Mouse (Mus musculus): ENCODE results near the gene Tet2.

Gene Tet2

DNA sequence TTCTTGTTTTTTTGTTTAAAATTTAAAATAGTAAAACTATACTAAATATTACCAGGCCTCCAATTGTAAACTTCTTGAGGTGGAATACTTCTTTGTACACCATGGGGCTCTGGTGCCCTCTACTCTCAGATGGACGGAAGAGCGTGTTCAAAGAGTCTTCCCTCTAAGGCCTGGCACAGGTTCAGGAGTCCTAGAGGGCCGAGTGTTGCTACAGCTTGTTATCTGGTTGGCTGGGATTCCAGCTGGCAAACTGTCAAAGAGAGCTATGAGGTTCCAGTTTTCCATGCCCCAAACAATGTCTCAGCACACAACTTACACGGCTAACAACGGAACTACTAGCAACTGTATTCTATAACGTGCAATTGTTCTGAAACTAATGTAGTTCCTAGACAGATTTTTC, 28.8 kb downstream of the Tet2 start:
- no peak for DNase-seq

DNA sequence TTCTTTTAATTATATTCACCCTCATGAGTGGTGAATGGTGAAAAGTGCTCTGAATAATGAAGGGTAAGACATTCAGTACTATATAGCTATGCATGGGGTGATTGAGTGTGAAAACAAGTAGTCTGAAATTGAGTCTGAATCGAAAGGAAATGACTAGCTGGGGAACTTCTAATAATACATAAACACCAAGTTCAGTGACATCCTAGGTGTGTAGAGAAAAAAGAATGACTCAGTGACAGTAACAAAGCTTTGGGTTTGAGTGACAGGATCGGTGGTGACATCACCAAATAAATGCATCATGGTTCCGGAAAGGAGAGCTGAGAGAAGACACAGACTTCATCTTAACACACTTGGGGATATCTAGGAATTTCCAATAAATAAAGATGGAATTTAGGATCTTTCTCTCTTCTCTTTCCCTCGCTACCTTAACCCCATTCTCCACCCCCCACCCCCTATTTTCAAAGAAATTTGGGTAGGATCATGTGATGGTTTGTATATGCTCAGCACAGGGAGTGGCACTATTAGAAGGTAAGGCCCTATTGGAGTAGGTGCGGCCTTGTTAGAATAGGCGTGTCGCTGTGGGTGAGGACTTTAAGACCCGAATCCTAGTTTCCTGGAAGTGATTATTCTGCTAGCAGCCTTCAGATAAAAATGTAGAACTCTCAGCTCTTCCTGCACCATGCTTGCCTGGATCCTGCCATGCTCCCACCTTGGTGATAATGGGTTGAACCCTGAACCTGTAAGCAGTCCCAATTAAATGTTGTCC, 29.6 kb downstream of the Tet2 start:
- no peak for DNase-seq

GRCm38 (mm10) chr3:133514290-133514689, 30.6 kb downstream of the Tet2 start:
- no peak for DNase-seq

DNA sequence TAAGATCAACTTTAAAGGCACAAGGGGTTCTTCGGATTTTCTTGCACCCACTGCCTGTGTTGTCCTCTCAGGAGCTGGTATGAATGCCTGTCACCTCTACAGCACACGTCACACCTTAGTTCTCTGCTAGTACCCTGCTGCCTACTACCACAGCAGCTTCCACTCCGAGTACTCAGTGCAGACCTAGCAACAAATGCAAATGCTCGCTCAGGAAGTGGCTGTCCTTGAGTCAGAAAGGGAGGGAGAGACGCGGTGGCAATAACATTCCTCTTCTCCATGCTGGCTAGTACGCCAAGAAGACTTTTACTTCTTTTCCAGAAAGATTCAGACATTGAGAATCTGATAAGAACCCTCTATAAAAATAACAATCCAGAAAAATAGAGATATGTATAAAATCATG, 31.5 kb downstream of the Tet2 start:
- no peak for DNase-seq

GRCm38 (mm10) chr3:133510368-133510767, 34.6 kb downstream of the Tet2 start:
- DNase-seq = no peak

- DNase-seq = no peak
These were observed 35.1 kb downstream of the Tet2 start for GRCm38 (mm10) chr3:133509796-133510195.

DNA sequence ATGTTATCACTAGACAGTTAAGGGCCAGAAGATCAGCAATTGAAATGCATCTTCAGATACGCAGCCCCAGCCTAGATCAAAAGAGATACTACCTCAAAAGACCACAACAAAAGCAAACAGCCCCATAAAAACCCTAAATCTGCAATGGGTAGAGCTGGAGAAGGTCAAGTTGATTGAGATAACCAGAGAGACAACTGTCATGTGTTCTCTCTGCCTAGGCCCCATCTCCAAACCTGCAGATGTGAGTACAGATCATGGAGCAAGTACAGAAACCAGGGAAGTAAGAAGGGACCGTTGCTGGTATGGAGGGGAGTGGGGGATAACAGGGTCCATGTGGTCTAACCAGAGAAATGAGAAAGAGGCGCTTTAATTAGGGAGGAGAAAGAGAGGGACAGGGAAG, 36.1 kb downstream of the Tet2 start:
- DNase-seq = no peak

GRCm38 (mm10) chr3:133506289-133506954, 38.5 kb downstream of the Tet2 start:
- no peak for DNase-seq

DNA sequence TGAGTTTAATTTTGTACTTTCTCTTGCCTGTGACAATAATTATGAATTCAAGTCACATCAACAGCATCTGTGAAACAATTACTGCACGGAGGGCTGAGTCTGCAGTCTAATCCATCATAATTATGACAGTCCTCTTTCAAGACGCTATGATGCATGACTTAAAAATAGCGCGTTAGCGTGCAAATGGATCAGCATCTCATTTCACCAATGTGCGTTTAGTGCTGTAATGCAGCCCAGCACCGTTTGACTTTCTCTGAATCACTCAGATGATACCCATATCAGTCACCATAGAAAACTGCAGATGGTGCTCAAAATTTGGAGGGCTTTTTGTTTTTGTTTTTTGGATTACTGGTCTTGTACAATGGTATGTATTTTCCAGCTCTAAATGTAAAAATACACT, 48.0 kb downstream of the Tet2 start:
- DNase-seq = no peak

- DNase-seq = no peak
These were observed 53.6 kb downstream of the Tet2 start for GRCm38 (mm10) chr3:133491370-133491769.

- no peak for DNase-seq
These were observed 56.8 kb downstream of the Tet2 start for GRCm38 (mm10) chr3:133488022-133488725.

- DNase-seq = no peak
These were observed 62.1 kb downstream of the Tet2 start for GRCm38 (mm10) chr3:133482887-133483286.

- DNase-seq = no peak
These were observed 66.0 kb downstream of the Tet2 start for GRCm38 (mm10) chr3:133478987-133479386.

DNA sequence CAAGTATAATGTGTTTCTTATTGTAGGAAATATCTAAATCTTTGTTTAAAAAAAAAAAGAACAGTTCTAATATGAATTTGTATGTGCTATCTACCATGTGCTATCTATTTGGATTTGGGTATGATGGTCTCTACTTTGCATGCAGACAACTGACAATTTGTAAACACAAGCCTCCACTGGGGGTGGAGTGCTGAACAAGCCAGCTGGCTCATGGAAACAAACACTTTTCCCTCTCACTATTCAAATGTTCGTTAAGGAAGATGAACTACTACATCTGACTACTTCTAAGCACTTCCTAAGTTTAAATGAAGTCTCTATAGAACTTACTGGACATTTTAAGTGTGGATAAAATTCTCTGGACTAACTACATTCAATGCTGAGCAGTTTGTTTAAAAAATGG, 71.2 kb downstream of the Tet2 start:
- DNase-seq = no peak

DNA sequence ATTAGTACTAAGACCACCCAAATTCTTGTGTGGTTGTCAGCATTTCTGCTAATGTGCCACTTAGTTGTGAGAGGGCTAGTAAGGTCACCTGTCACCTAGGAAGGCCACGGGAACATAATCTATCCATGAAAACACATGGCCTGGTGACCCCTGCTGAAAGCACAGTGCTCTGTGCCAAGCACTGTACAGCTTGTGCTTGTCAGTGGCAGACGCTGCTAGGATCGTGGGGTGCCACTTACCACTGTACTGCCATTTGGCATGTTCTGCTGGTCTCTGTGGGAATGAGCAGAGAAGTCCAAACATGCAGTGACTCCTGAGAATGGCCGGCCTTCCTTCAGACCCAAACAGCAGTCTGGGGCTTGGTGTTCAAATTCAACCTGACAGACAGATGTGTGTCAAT, 73.8 kb downstream of the Tet2 start:
- no peak for DNase-seq

- no peak for DNase-seq
These were observed 76.1 kb downstream of the Tet2 start for GRCm38 (mm10) chr3:133468883-133469282.

GRCm38 (mm10) chr3:133463233-133463632, 81.7 kb downstream of the Tet2 start:
- DNase-seq = no peak

DNA sequence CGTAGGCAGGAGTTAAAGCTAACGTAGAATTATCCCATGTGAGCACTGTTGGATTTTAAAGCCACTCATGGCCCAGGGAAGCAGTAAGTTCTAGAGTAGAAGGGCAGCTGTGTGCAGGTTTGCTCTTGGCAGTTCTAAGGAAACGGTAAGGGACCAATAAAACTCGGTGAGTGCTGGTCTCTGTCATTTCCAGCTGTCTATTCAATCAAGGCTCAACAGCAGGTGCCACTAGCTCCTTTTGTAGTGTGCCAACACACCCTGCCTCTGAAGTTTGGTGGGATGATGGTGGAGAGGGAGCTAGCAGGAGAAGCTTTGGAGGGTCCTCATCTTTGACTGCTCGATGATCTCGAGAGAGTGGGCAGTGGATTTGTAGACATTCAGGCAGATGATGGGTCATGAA, 82.5 kb downstream of the Tet2 start:
- DNase-seq = no peak

- no peak for DNase-seq
These were observed 82.9 kb downstream of the Tet2 start for GRCm38 (mm10) chr3:133462059-133462458.

DNA sequence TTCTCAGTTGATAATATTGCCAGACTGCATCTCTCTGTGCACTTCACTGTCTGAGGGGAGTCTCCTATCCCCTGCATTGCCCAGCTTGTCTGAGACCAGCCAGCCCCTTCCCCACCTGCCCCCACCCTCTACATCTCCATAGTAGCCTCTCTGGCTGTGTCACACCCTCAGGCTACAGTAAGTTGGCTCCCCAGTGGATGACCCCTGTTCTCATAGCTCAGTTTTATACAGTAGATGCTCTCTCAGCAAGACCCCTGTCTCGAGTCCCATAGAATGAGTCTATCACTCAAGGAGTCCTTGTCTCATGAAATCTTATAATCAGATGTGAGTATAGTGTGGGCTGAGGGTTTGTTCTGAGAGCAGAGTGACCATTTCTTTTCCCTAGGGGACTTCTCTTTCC, 85.8 kb downstream of the Tet2 start:
- no peak for DNase-seq

DNA sequence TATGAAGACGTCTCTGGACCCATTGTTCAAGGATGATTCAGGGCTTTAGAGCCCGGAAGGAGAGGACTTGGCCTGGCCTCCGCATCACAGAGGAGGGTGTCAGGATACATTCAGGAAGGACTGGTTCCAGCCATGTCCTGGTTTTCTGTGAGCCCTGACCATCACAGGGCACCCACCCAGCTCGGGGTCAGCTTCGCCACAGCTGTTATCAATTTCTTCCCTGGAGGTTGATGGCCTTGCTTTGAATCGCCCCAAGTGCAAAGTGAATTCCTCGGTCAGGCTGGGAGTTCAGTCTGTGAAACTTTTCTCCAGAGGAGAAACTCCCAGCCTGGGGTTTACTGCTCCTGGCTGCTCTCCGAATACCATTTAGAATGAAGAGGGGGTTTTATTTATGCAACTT, 91.0 kb downstream of the Tet2 start:
- no peak for DNase-seq

GRCm38 (mm10) chr3:133436919-133437320, 108.0 kb downstream of the Tet2 start:
- DNase-seq = no peak

- no peak for DNase-seq
These were observed 108.6 kb downstream of the Tet2 start for GRCm38 (mm10) chr3:133436279-133436860.

DNA sequence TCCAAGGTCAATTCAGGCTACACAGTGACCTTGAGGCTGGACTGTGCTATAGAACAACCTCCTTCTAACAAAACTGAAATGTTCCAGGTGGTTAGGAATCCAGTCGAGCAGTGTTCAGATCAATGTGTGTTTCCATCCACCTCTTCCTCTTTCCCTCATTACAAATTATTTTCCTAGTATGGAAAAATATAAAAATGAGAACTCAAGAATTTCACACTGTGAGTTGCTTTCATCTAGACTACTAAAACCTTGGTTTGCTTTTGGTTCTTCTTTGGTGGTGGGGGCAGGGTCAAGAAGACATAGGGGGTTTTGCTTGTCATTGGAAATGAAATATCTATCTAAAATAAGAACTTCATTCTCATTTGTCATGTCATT, 109.2 kb downstream of the Tet2 start:
- DNase-seq = no peak

All from thymus, adult 18-20 months (tissue).